Mouse (Mus musculus) forebrain, postnatal 0 days (tissue): ENCODE data around the gene Cplx2. TPM values are rescaled to one million over a fixed set of nuclear protein-coding genes. Genes with fewer than 3 reads are reported as not detected.
A peak's percentile ranks its signal among the peaks of the same experiment; 100 is the strongest.

Experiments used
- ATAC-seq: fragments of 200-750 bp; cut with Nextera tagmentation; 2 replicates; pipeline ENCODE4 v1.8.0; 2017; ENCODE audit warnings: mild to moderate bottlenecking, moderate library complexity
- DNase-seq: peaks from one replicate; pipeline ENCODE4 v3.0.0-alpha.2; 2015
- H3K27ac ChIP-seq: fragments of 300-500 bp; sonication (generic); 2 replicates; pipeline ENCODE4 v1.5.1; 2014; ENCODE audit warnings: low read depth, mild to moderate bottlenecking, antibody characterized with exemption, low read length, moderate library complexity, mixed read lengths
- H3K27me3 ChIP-seq: fragments of 300-500 bp; sonication (generic); 2 replicates; pipeline ENCODE4 v1.6.1; 2014; ENCODE audit warnings: mild to moderate bottlenecking, low read length, mixed read lengths; ENCODE audit not compliant: insufficient read depth
- H3K36me3 ChIP-seq: fragments of 300-500 bp; sonication (generic); 2 replicates; pipeline ENCODE4 v1.6.1; 2014; ENCODE audit warnings: mild to moderate bottlenecking, moderate library complexity; ENCODE audit not compliant: insufficient read depth
- H3K4me1 ChIP-seq: fragments of 300-500 bp; sonication (generic); 2 replicates; pipeline ENCODE4 v1.6.1; 2014; ENCODE audit warnings: antibody characterized with exemption; ENCODE audit not compliant: insufficient read depth
- H3K4me2 ChIP-seq: fragments of 300-500 bp; sonication (generic); 2 replicates; pipeline ENCODE4 v1.6.1; 2014; ENCODE audit warnings: low read depth, mild to moderate bottlenecking, moderate library complexity
- H3K4me3 ChIP-seq: fragments of 300-500 bp; sonication (generic); 2 replicates; pipeline ENCODE4 v1.5.1; 2014; ENCODE audit warnings: low read depth, low read length, mixed read lengths
- H3K9ac ChIP-seq: fragments of 300-500 bp; sonication (generic); 2 replicates; pipeline ENCODE4 v1.6.1; 2014; ENCODE audit warnings: mild to moderate bottlenecking
- H3K9me3 ChIP-seq: fragments of 300-500 bp; sonication (generic); 2 replicates; pipeline ENCODE4 v1.6.1; 2016; ENCODE audit warnings: low read length
- CTCF ChIP-seq: sonication (generic); IDR thresholded peaks from 2 replicates; pipeline ENCODE4 v1.5.1; 2016; ENCODE audit warnings: antibody characterized with exemption, control low read depth, low read depth
- WGBS: fragments of 180-500 bp; shearing (Covaris S2); extraction: QIAGEN DNeasy Blood & Tissue Kit; methylation state at CpG from one replicate; pipeline ENCODE4 v1.1.7; 2014; 5-methylcytosine and 5-hydroxymethylcytosine counted together
- polyA plus RNA-seq: library from polyadenylated mRNA; unstranded; fragments of >200 nt; fragmentation: Nextera tagmentation; extraction: Ambion mirVana; gene quantifications from 2 replicates; pipeline ENCODE4 v1.2.1, GENCODE M21; 2015
- total RNA-seq: library from RNA; depleted of rRNA; stranded (reverse); fragments of >200 nt; gene quantifications from 2 replicates; pipeline ENCODE4 v1.2.3, GENCODE M21; 2014

Cplx2 gene
- total and polyA plus RNA-seq, 2 experiments from 2014 or later: 49.8 to 102 TPM

DNA sequence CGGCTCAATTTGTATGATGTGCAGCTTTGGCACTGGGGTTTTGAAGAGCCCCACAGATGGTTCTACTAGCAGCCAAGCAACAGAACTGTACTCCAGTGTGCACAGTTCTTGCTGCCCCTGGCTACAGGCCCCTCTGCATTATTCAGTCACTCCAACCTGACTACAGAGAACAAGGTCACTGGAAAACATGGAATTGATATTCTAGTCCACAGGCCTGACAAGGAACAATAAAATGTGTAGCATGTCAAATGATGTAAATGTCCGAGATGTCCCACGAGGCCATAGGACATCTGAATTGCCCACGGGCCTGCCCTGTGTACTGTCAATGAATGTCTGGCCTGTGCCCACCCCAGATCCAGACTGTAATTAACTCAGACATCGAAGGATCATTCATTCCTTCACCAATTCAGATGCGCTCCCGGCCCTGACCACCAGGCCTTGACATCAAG is 19.4 kb downstream of the Cplx2 start:
- no peak overlapping the region for H3K4me2 ChIP-seq
- H3K4me3 ChIP-seq: no peak overlapping the region
- H3K9me3 ChIP-seq: no peaks in the 10 kb centered on the region
- 56% methylated on average over 7 of the region's 7 CpGs for WGBS
- DNase-seq (peak; percentile 70), ATAC-seq (peak; percentile 83)
- peaks cover 3% of the 10 kb centered on the region; the same call in 1 of the 2 replicates for H3K4me1 ChIP-seq
- no peak for TF ChIP-seq CTCF
- H3K27ac ChIP-seq: peak overlapping the region; percentile 71
- no peak overlapping the region for H3K9ac ChIP-seq
- no peaks in the 10 kb centered on the region for H3K27me3 ChIP-seq
- H3K36me3 ChIP-seq: no peaks in the 10 kb centered on the region

DNA sequence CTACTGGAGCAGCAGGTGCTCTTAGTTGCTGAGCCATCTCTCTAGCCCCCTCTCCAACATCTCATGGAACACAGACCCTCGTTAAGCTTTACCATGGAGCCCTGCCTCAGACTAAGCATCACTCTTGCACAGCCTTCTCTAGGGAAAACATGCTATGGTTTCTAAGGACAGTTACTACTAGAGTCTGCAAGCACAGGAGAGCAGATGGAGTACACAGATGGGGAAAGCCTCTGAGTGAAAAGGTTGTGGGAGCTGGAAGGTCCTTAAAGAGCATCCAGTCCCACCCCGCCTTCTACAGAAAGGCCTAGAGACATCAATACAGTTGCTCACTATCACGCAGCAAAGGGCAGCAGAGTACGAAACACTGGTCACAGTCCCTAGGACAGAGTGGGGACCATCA is 20.2 kb downstream of the Cplx2 start:
- no peak overlapping the region for H3K4me3 ChIP-seq
- ATAC-seq: peak; percentile 28; the same call in 1 of the 2 replicates
- no peak for TF ChIP-seq CTCF
- no peaks in the 10 kb centered on the region for H3K36me3 ChIP-seq
- WGBS: 73% methylated on average over 4 of the region's 4 CpGs
- peak overlapping the region; percentile 71 for H3K27ac ChIP-seq
- H3K4me2 ChIP-seq: no peak overlapping the region
- H3K4me1 ChIP-seq: peaks cover 3% of the 10 kb centered on the region; the same call in 1 of the 2 replicates
- H3K27me3 ChIP-seq: no peaks in the 10 kb centered on the region
- no peak overlapping the region for H3K9ac ChIP-seq
- H3K9me3 ChIP-seq: no peaks in the 10 kb centered on the region
- peak; percentile 70 for DNase-seq

- Histone ChIP-seq H3K36me3 (no peaks in the 10 kb centered on the region), H3K4me1 (no peaks in the 10 kb centered on the region), H3K27me3 (no peaks in the 10 kb centered on the region), H3K9me3 (no peaks in the 10 kb centered on the region), H3K27ac (no peak overlapping the region), H3K4me3 (no peak overlapping the region), H3K4me2 (no peak overlapping the region), H3K9ac (no peak overlapping the region)
- no peak for TF ChIP-seq CTCF
- no peak for DNase-seq
- 39% methylated on average over 4 of the region's 4 CpGs for WGBS
- ATAC-seq: peak; percentile 65
Observed at GRCm38 (mm10) chr13:54397069-54397468, 25.9 kb downstream of the Cplx2 start.

DNA sequence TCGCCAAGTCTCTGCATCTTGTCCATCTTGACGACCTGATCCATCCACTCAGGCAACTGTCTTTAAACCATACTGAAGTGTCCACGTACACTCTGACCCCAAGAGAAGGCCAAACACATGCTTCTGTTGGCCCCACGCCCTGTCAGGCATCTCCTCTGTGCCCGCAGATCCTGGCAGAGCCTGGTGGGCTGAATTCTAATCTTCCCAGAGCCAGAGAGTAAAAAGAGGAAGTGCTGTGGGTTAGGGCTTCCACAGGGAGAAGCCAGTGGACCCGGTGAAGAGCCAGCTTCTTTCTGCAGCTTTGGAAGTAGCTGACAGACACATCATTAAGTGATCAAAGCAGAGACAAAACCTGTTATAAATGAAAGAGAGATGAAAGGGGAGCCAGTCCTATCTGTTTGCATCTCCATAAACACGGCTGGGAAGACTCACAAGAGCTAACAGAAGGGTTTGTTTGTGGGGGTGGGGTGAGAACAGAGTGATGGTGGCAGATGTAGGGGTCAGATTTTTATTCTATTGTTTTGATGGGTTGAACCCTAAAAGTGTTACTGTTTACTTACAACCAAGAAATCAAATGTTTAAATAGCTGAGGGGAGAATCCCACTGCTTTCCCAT is 29.5 kb downstream of the Cplx2 start:
- Histone ChIP-seq H3K9ac (no peak overlapping the region), H3K36me3 (no peaks in the 10 kb centered on the region), H3K27me3 (no peaks in the 10 kb centered on the region), H3K27ac (no peak overlapping the region), H3K9me3 (no peaks in the 10 kb centered on the region), H3K4me2 (no peak overlapping the region), H3K4me3 (no peak overlapping the region), H3K4me1 (no peaks in the 10 kb centered on the region)
- no peak for TF ChIP-seq CTCF
- DNase-seq (no peak), ATAC-seq (no peak)
- 65% methylated on average over 7 of the region's 7 CpGs for WGBS

DNA sequence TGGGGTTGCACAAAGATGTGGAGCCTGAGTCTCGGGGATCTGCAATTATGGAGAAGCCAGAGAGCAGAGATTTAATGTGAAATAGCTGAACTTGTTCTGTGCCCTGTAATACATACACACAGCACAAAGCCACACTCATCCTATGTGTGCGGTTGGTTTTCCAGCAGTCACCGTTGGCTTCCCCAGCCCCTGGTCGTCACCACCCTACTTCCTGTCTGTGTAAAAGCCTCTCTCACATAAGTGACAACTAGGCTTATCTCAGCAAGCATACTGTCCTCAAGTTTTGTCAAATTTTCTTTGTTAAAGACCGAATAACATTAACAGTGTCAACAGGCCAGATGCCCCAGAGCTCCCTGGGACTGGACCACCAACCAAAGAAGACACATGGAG is 30.0 kb downstream of the Cplx2 start:
- Histone ChIP-seq H3K4me3 (no peak overlapping the region), H3K4me1 (no peaks in the 10 kb centered on the region), H3K4me2 (no peak overlapping the region), H3K27ac (no peak overlapping the region), H3K27me3 (no peaks in the 10 kb centered on the region), H3K9me3 (no peaks in the 10 kb centered on the region), H3K36me3 (no peaks in the 10 kb centered on the region), H3K9ac (no peak overlapping the region)
- no peak for ATAC-seq
- WGBS: 83% methylated on average over 5 of the region's 5 CpGs
- DNase-seq: no peak
- no peak for TF ChIP-seq CTCF

GRCm38 (mm10) chr13:54402346-54402745 is 31.2 kb downstream of the Cplx2 start:
- ATAC-seq (no peak), DNase-seq (no peak)
- no peaks in the 10 kb centered on the region for H3K27me3 ChIP-seq
- H3K4me1 ChIP-seq: no peaks in the 10 kb centered on the region
- H3K9ac ChIP-seq: no peak overlapping the region
- no peak for TF ChIP-seq CTCF
- H3K9me3 ChIP-seq: no peaks in the 10 kb centered on the region
- WGBS: 47% methylated on average over 4 of the region's 4 CpGs
- H3K4me3 ChIP-seq: no peak overlapping the region
- H3K36me3 ChIP-seq: no peaks in the 10 kb centered on the region
- H3K4me2 ChIP-seq: no peak overlapping the region
- H3K27ac ChIP-seq: no peak overlapping the region

- no peaks in the 10 kb centered on the region for H3K36me3 ChIP-seq
- H3K9me3 ChIP-seq: no peaks in the 10 kb centered on the region
Observed at GRCm38 (mm10) chr13:54403224-54404070, 32.3 kb downstream of the Cplx2 start.

More at GRCm38 (mm10) chr13:54403224-54404070, 32.3 kb downstream of the Cplx2 start:
- ATAC-seq: no peak
- no peaks in the 10 kb centered on the region for H3K27me3 ChIP-seq
- no peak overlapping the region for H3K4me2 ChIP-seq
- no peaks in the 10 kb centered on the region for H3K4me1 ChIP-seq
- no peak overlapping the region for H3K4me3 ChIP-seq
- no peak for TF ChIP-seq CTCF
- H3K9ac ChIP-seq: no peak overlapping the region
- DNase-seq: no peak
- WGBS: 31% methylated on average over 17 of the region's 17 CpGs
- H3K27ac ChIP-seq: no peak overlapping the region; the same call in 1 of the 2 replicates
